In the genomic region with DNA sequence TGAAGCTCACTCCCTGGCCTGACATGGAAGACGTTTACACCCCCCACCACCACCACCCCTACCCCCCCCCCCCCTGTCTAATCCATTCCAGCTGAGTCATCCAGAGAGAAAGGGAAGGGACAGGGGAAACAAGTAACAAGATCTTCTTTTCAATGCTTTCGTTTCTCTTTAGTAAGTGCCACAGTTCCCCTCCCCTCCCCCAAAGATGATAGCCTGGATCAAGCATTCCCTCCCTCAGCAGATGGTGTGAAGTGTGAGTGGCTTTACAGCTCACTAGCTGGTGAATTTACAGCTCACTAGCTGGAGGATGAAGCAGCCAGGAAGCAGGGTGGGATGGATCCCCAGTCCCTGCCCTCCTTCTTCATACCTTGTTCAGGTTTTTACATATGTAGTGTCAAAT, we compare ENCODE assay signal across 18 mouse cellular contexts. TPM values are rescaled to one million over a fixed set of nuclear protein-coding genes. Genes with fewer than 3 reads are reported as not detected.
DNase-seq lines count a peak whose midpoint lies in the region; ATAC-seq and TF ChIP-seq lines count a peak whose summit lies in the region.
"Had no signal": no experiment of that assay in that cellular context is flagged by ENCODE, and none has a peak within 500 bp of the region (broad histone marks: within the 10 kb centered on the region; RNA-seq: fewer than 3 reads in every experiment).

No protein-coding gene starts in this region.

- 14% methylated on average over 2 of the region's 2 CpGs for WGBS in kidney, postnatal 0 days
- WGBS in embryonic facial prominence, embryonic 14.5 days = 0% methylated on average over 2 of the region's 2 CpGs

- no peaks in the 10 kb centered on the region for H3K4me1 ChIP-seq in kidney, postnatal 0 days (replicated peaks; ENCODE audit: insufficient read depth, low read length)
- 0 out of 2 replicates have a peak, but pooled peaks cover 4% of the 10 kb centered on the region for H3K4me1 ChIP-seq in embryonic facial prominence, embryonic 14.5 days (ENCODE audit: control insufficient read depth, insufficient read depth, low read length)
- H3K4me1 ChIP-seq: heart, embryonic 13.5 days; intestine, embryonic 15.5 days; liver, embryonic 13.5 days had no signal

- no peaks in the 10 kb centered on the region for H3K9me3 ChIP-seq in kidney, postnatal 0 days (replicated peaks; ENCODE audit: low read length)
- H3K9me3 ChIP-seq in embryonic facial prominence, embryonic 14.5 days (ENCODE audit: control insufficient read depth, low read length) = no peaks in the 10 kb centered on the region
- H3K9me3 ChIP-seq: intestine, embryonic 15.5 days; liver, embryonic 13.5 days had no signal

- H3K4me3 ChIP-seq in kidney, postnatal 0 days (replicated peaks; ENCODE audit: low read depth, low read length) = no peak overlapping the region
- no peak overlapping the region for H3K4me3 ChIP-seq in embryonic facial prominence, embryonic 14.5 days (ENCODE audit: low read depth, low read length)
- H3K4me3 ChIP-seq: heart, embryonic 13.5 days; intestine, embryonic 15.5 days; liver, embryonic 13.5 days; midbrain, embryonic 12.5 days; myocyte had no signal

- no peak for ATAC-seq in kidney, postnatal 0 days (replicated peaks; ENCODE audit: low FRiP score, low read depth)
- ATAC-seq in common myeloid progenitor, adult 5-6 weeks (replicated peaks; ENCODE audit: low read depth, poor library complexity, severe bottlenecking) = peak; percentile 48
- ATAC-seq in embryonic facial prominence, embryonic 14.5 days (ENCODE audit: low read depth) = no peak
- ATAC-seq: intestine, embryonic 15.5 days had no signal

- no peaks in the 10 kb centered on the region for H3K36me3 ChIP-seq in kidney, postnatal 0 days (ENCODE audit: insufficient read depth, low read length)
- H3K36me3 ChIP-seq in embryonic facial prominence, embryonic 14.5 days (ENCODE audit: control insufficient read depth, insufficient read depth, low read length) = no peaks in the 10 kb centered on the region
- H3K36me3 ChIP-seq: heart, embryonic 13.5 days; intestine, embryonic 15.5 days; liver, embryonic 13.5 days; midbrain, embryonic 12.5 days had no signal

- H3K9ac ChIP-seq in kidney, postnatal 0 days (ENCODE audit: low read depth, low read length) = no peak overlapping the region
- H3K9ac ChIP-seq in embryonic facial prominence, embryonic 14.5 days (ENCODE audit: low read depth, low read length) = no peak overlapping the region
- H3K9ac ChIP-seq: heart, embryonic 13.5 days; intestine, embryonic 15.5 days; liver, embryonic 13.5 days; midbrain, embryonic 12.5 days had no signal

- TF ChIP-seq CTCF in kidney, postnatal 0 days (IDR thresholded peaks at IDR 0.05; ENCODE audit: low read depth) = no peak

- H3K27me3 ChIP-seq in kidney, postnatal 0 days (ENCODE audit: insufficient read depth, low read length) = no peaks in the 10 kb centered on the region
- no peaks in the 10 kb centered on the region for H3K27me3 ChIP-seq in embryonic facial prominence, embryonic 14.5 days (replicated peaks; ENCODE audit: control insufficient read depth, insufficient read depth, low read length)
- H3K27me3 ChIP-seq: CH12.LX; heart, embryonic 13.5 days; intestine, embryonic 15.5 days; liver, embryonic 13.5 days had no signal

- peak; percentile 69 for DNase-seq in kidney, postnatal 0 days (ENCODE audit: low spot score)
- no peak for DNase-seq in kidney, adult 11 months
- peak; percentile 49 for DNase-seq in embryonic facial prominence, embryonic 14.5 days (ENCODE audit: low spot score)
- no peak for DNase-seq in right cerebral cortex, postnatal 10 days (ENCODE audit: low spot score in 2 of 2)
- DNase-seq in ovary, postnatal 14 days (ENCODE audit: low spot score) = no peak
- no peak for DNase-seq in urinary bladder, adult 2 months (ENCODE audit: low spot score)
- DNase-seq: adrenal gland, postnatal 36 days; cerebellum, adult 11 months; kidney, postnatal 36 days; liver, embryonic 13.5 days; lung, postnatal 10 days; right cerebral cortex, postnatal 14 days had no signal

- H3K4me2 ChIP-seq in kidney, postnatal 0 days (ENCODE audit: low read length) = no peak overlapping the region
- no peak overlapping the region for H3K4me2 ChIP-seq in embryonic facial prominence, embryonic 14.5 days (ENCODE audit: low read depth, low read length)
- H3K4me2 ChIP-seq: heart, embryonic 13.5 days; intestine, embryonic 15.5 days; liver, embryonic 13.5 days; midbrain, embryonic 12.5 days had no signal

- no peak overlapping the region for H3K27ac ChIP-seq in kidney, postnatal 0 days
- H3K27ac ChIP-seq in embryonic facial prominence, embryonic 14.5 days (replicated peaks; ENCODE audit: low read depth, low read length) = no peak overlapping the region
- H3K27ac ChIP-seq: heart, embryonic 13.5 days; intestine, embryonic 15.5 days; liver, embryonic 13.5 days; midbrain, embryonic 12.5 days had no signal

RNA-seq across cellular contexts. Expression of gene Ranbp9, which starts 15.6 kb away (rescaled TPM):
- 10.6 and 10.7 TPM in 2 replicates for polyA plus RNA-seq in kidney, postnatal 0 days (2015; fragmentation: Nextera tagmentation; extraction: Ambion mirVana)
- 76.8 and 87.2 TPM in 2 replicates for total RNA-seq in common myeloid progenitor, adult 5-6 weeks (2017)
- 11.2 and 13.6 TPM in 2 replicates for polyA plus RNA-seq in embryonic facial prominence, embryonic 14.5 days (2014; fragmentation: Nextera tagmentation; extraction: Ambion mirVana)
- polyA plus RNA-seq in urinary bladder, adult 2 months (2012; rRNA removed) = 32.7 and 36.6 TPM in 2 replicates

Comparison
In these comparisons a context has a peak if more than half of its experiments do, and no peak if none do; other contexts are left out.
1. DNase-seq: peak in kidney, postnatal 0 days (single experiment) and embryonic facial prominence, embryonic 14.5 days (single experiment); none in kidney, adult 11 months (single experiment), right cerebral cortex, postnatal 10 days (0 of 2), ovary, postnatal 14 days (single experiment) and urinary bladder, adult 2 months (single experiment).